Mouse (Mus musculus) erythroblast, embryonic 14.5 days (primary cell): ENCODE results near the gene Cib2.

Experiments used
- GATA1 ChIP-seq: IDR thresholded peaks from 2 replicates; pipeline ENCODE4 v1.6.1; 2012; ENCODE audit warnings: low read length, inconsistent platforms, mixed read lengths
- TAL1 ChIP-seq: IDR thresholded peaks from 3 replicates; pipeline ENCODE4 v1.6.1; 2012; ENCODE audit warnings: low read length, inconsistent platforms, mixed read lengths

DNA sequence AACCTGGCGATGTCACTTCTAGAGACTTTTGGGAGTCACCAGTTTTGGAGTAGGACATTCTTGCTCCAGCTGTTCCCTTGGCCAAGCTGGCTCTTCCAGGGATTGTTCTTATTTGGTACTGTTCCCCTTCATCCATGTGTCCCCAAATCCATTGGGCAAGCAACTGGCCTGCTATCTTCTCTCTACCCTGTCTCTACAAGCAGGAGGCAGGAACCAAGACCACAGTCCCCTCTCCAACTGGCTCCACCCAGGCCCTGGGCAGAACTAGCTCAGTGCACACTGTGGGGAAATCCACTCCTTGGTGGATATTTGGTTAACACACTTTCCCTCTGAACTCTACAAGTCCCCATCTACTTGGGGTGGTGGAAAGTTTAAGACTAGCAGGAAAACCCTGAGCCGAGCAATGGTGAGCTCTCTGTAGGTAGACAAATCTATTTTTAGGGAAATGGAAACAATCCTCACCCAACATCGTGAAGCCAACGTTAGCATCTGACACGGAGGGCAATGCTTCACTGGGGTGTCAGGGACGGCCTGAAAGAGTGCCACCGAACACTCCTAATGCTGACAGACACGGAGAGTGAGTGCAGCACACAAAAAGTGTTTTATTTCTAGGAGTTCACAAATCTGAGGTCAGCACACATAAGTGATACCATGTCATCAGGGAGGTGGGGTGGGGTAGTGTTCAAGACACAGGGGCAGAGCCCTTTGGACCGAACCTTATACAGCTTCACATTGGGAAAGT, 15.6 kb downstream of the Cib2 start:
- TF ChIP-seq TAL1, result no peak
- no peak for TF ChIP-seq GATA1
